Mouse (Mus musculus) testis, adult 2 months (tissue): ENCODE measurements at regions not wholly inside any gene's neighbourhood (a gene's known extent, or its start where the extent isn't known, plus 50 kb on each side); places are given as distances from the start of the nearest gene placed in this dataset.

Source experiments
- CTCF ChIP-seq: fragments of 200-500 bp; IDR thresholded peaks from 2 replicates; pipeline ENCODE4 v1.5.1; 2012; ENCODE audit warnings: low read depth, mild to moderate bottlenecking, inconsistent platforms, low read length, moderate library complexity; ENCODE audit not compliant: control insufficient read depth, insufficient read depth, insufficient replicate concordance
- POLR2A ChIP-seq: fragments of 200-500 bp; IDR thresholded peaks from 2 replicates; pipeline ENCODE4 v1.6.1; 2012; ENCODE audit warnings: low read depth, mild to moderate bottlenecking, inconsistent platforms, low read length, moderate library complexity; ENCODE audit not compliant: control insufficient read depth

GRCm38 (mm10) chr2:124948263-124948781, 119.6 kb upstream of the Slc24a5 start:
- TF ChIP-seq POLR2A (no peak), CTCF (no peak)
